Mouse (Mus musculus) liver, embryonic 14.5 days (tissue): ENCODE data around the gene Naa38. TPM values are rescaled to one million over a fixed set of nuclear protein-coding genes. Genes with fewer than 3 reads are reported as not detected.

ENCODE experiments used
- ATAC-seq: fragments of 200-750 bp; cut with Nextera tagmentation; 2 replicates; pipeline ENCODE4 v1.8.0; 2017; ENCODE audit warnings: moderate number of reproducible peaks, mild to moderate bottlenecking, moderate library complexity; ENCODE audit not compliant: insufficient read depth
- DNase-seq, 3 experiments: peaks; one replicate each; pipeline ENCODE4 v3.0.0-alpha.2; 2012 to 2013; ENCODE audit warnings: low read depth in 3 of 3, low spot score in 3 of 3
- H3K27ac ChIP-seq: fragments of 300-500 bp; sonication (generic); 2 replicates; pipeline ENCODE4 v1.5.1; 2014; ENCODE audit warnings: moderate library complexity, mild to moderate bottlenecking, control low read depth, inconsistent platforms
- H3K27me3 ChIP-seq: fragments of 300-500 bp; sonication (generic); 2 replicates; pipeline ENCODE4 v1.6.1; 2014; ENCODE audit warnings: mild to moderate bottlenecking, low read length, moderate library complexity; ENCODE audit not compliant: control insufficient read depth, insufficient read depth
- H3K36me3 ChIP-seq: fragments of 300-500 bp; sonication (generic); replicated peaks from 2 replicates; pipeline ENCODE4 v1.6.1; 2014; ENCODE audit warnings: low read depth; ENCODE audit not compliant: control insufficient read depth, insufficient read depth
- H3K4me1 ChIP-seq, 2 experiments: fragments of 200-500 bp in 1 of 2; fragments of 300-500 bp in 1 of 2; sonication (generic) in 1 of 2; replicated peaks; 2 replicates each; pipeline ENCODE4 v1.6.1; 2012 to 2014; ENCODE audit warnings: antibody characterized with exemption in 1 of 2, inconsistent platforms in 1 of 2, low read length in 1 of 2; ENCODE audit not compliant: control insufficient read depth in 2 of 2, insufficient read depth in 2 of 2
- H3K4me2 ChIP-seq: fragments of 300-500 bp; sonication (generic); 2 replicates; pipeline ENCODE4 v1.6.1; 2014; ENCODE audit warnings: low read depth, mild to moderate bottlenecking, control low read depth, moderate library complexity
- H3K4me3 ChIP-seq, 2 experiments: fragments of 200-500 bp in 1 of 2; fragments of 300-500 bp in 1 of 2; sonication (generic) in 1 of 2; 2 replicates each; pipeline ENCODE4 v1.5.1; 2012 to 2014; ENCODE audit warnings: low read depth in 2 of 2, low read length in 2 of 2, mild to moderate bottlenecking in 2 of 2, control low read depth in 1 of 2, inconsistent platforms in 1 of 2, moderate library complexity in 1 of 2; ENCODE audit not compliant: insufficient read depth in 1 of 2
- H3K9ac ChIP-seq: fragments of 300-500 bp; sonication (generic); replicated peaks from 2 replicates; pipeline ENCODE4 v1.6.1; 2014; ENCODE audit warnings: mild to moderate bottlenecking, control low read depth, moderate library complexity
- H3K9me3 ChIP-seq: fragments of 300-500 bp; sonication (generic); 2 replicates; pipeline ENCODE4 v1.6.1; 2016; ENCODE audit warnings: low read length, mixed read lengths; ENCODE audit not compliant: control insufficient read depth
- CTCF ChIP-seq: IDR thresholded peaks from 2 replicates; pipeline ENCODE4 v1.5.1; 2016; ENCODE audit warnings: antibody characterized with exemption, low read depth, control low read depth
- EP300 ChIP-seq: IDR thresholded peaks from 2 replicates; pipeline ENCODE4 v1.6.1; 2016; ENCODE audit warnings: antibody characterized with exemption, low read depth
- WGBS: fragments of 180-500 bp; shearing (Covaris S2); extraction: QIAGEN DNeasy Blood & Tissue Kit; methylation state at CpG from one replicate; pipeline ENCODE4 v1.1.7; 2014; ENCODE audit not compliant: insufficient replicate concordance; 5-methylcytosine and 5-hydroxymethylcytosine counted together
- polyA plus RNA-seq, 2 experiments: library from polyadenylated mRNA; depleted of rRNA in 1 of 2; stranded (reverse) in 1 of 2; unstranded in 1 of 2; fragments of >200 nt; fragmentation: Nextera tagmentation in 1 of 2; extraction: Ambion mirVana in 1 of 2; gene quantifications; 2 replicates each; pipeline versions ENCODE4 v1.2.1 to v1.2.3; 2012 to 2014

Naa38 gene
- polyA plus RNA-seq, 2 experiments, result 70.9 to 120 TPM

DNA sequence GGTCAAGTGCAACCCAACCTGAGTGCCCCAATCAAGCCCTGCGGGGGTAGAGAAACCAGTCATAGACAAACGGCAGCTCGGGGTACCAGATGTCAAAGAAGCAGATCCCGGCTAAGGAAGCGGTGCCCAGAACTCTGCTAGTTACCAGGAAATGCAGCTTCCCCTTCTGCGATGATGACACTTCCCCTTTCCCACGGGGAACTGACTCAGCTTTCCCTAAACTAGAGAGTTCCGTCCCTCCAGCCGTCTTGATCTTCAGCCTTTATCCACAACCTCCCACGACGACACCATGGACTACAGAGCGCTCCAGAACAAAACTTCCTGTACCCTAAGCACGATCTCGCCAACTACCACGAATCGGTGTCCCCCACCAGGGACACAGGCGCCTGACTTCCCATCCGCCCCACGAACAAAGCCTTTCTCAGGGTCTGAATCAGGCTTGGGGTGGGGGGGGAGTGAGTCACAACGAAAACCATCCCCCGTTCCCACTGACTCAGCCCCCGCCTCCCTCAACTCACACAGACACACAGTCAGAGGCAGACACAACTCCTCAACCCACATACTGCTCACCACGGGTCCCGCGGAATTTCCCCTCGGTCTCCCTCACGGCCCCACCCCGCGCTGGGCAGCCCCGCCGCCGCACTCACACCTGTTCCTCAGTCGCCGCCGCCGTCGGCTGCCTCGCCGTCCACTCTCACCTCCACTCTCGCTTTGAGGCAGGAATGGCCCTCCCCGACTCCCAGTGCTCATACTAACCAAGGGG is 15.2 kb downstream of the Naa38 start:
- ATAC-seq (peak; percentile 2; the same call in 1 of the 2 replicates), DNase-seq (peak in 1 of 3 experiments; percentile 63)
- Histone ChIP-seq H3K4me1 (peaks cover 8 to 32% of the 10 kb centered on the region in 2 experiments), H3K36me3 (peaks cover 6% of the 10 kb centered on the region), H3K4me2 (peak overlapping the region; percentile 100), H3K4me3 (peak overlapping the region; percentile 62 to 94), H3K9me3 (no peaks in the 10 kb centered on the region), H3K27me3 (no peaks in the 10 kb centered on the region), H3K9ac (peak overlapping the region; percentile 68), H3K27ac (peak overlapping the region; percentile 82)
- TF ChIP-seq EP300 (no peak), CTCF (no peak)
- under 1% methylated on average over 41 of the region's 41 CpGs for WGBS

DNA sequence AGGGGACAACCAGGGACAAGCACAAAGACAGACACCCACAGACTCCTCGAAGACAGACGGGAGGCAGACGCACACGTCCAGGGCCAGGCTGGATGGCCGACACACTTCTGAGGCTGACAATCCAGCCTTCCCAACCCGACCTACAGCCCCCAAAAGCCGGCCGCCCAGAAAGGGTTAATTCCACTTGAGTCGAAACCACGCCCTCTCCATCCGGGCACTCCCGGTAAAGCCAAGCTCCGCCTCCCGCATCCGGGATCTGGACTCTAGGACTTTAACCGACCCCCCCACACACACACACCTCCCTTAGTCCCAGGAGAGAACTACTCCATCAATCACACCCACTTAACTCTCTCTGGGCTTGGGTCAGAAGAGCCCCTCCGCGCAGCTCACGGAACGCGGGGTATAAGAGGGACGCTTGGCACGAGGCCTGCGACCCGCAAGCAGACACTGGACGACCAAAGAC is 15.8 kb downstream of the Naa38 start:
- DNase-seq (peak; percentile 86 to 89 (median 87)), ATAC-seq (peak; percentile 47)
- Histone ChIP-seq H3K4me1 (peaks cover 8 to 32% of the 10 kb centered on the region in 2 experiments), H3K36me3 (peaks cover 1% of the 10 kb centered on the region), H3K27me3 (no peaks in the 10 kb centered on the region), H3K4me3 (peak overlapping the region; percentile 62 to 94), H3K9me3 (no peaks in the 10 kb centered on the region), H3K27ac (peak overlapping the region; percentile 82), H3K9ac (peak overlapping the region; percentile 68), H3K4me2 (peak overlapping the region; percentile 100)
- TF ChIP-seq EP300 (no peak), CTCF (no peak)
- WGBS, result under 1% methylated on average over 26 of the region's 26 CpGs

DNA sequence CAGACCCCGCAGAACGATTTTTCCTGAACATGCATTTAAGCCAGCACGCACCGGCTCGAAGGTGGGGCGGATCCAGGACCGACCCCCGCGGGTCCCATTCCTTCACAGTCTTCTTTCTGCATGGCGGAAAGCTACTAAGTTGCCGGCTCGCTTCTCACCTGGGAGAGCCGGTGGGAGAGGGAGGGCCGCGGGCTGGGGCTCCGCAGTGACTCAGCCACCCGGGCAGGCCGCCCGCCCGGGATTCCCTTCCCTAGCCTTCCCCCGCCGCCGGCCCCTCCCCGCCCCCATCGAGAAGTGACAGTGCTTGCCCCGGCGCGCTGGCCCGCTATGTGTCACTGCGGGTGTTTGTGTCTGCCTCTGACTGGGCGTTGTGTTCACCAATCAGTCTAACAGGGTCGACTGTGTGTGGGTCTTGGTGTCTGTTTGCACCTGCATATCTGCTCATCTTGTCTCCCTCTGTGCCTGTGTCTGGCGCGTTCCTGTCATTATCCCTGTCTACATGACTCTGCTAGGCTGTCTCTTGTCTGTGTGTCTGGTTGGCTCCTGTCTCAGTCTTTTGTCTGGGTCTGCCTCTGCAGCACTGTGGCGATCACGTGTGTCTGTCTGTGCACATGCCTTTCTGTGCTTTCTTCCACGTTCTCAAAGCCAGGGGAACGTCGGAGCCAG is 16.4 kb downstream of the Naa38 start:
- Histone ChIP-seq H3K36me3 (no peaks in the 10 kb centered on the region), H3K27me3 (no peaks in the 10 kb centered on the region; the same call in 1 of the 2 replicates), H3K27ac (peak overlapping the region; percentile 82), H3K4me2 (peak overlapping the region; percentile 100), H3K4me3 (peak overlapping the region; percentile 62 to 94), H3K9ac (peak overlapping the region; percentile 68), H3K4me1 (peaks cover 8 to 32% of the 10 kb centered on the region in 2 experiments), H3K9me3 (no peaks in the 10 kb centered on the region)
- TF ChIP-seq CTCF (peak; percentile 16; the same call in 1 of the 2 replicates), EP300 (no peak)
- ATAC-seq (peak; percentile 29; the same call in 1 of the 2 replicates), DNase-seq (peak in 1 of 3 experiments; percentile 74)
- WGBS, result under 1% methylated on average over 39 of the region's 39 CpGs

DNA sequence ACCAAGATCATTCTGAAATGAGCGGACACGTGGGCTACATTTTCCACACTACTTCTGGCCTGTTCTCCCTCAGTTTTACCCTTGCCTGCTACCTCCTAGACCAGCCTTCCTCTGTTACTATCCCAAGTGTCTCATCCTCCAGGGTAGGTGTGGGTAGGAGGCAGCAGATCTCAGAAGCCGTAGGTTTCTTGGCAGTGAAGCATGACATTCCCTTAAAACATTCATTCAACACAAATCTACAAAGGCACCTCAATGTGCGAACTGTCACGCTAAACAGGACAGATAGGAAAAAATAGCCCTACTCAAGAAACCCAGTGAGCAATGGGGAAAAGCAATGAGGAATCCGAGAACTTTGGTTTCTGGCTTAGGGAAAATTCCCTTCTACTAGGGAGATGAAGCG is 17.3 kb downstream of the Naa38 start:
- H3K27ac ChIP-seq, result no peak overlapping the region

More for the DNA sequence above, 17.3 kb downstream of the Naa38 start:
- Histone ChIP-seq H3K36me3 (no peaks in the 10 kb centered on the region), H3K4me1 (peaks cover 8 to 38% of the 10 kb centered on the region in 2 experiments), H3K27me3 (peaks cover 9% of the 10 kb centered on the region), H3K9me3 (no peaks in the 10 kb centered on the region), H3K4me2 (peak overlapping the region; percentile 100), H3K9ac (no peak overlapping the region), H3K4me3 (no peak overlapping the region)
- no peak for ATAC-seq
- no peak for TF ChIP-seq CTCF
- TF ChIP-seq EP300, result no peak
- WGBS, result 75% methylated on average over 7 of the region's 7 CpGs
- DNase-seq, result no peak
